In genomic region chr6:144731251-144731970, GRCm38 (mm10) we compare ENCODE assay signal across 34 mouse cellular contexts. TPM values are rescaled to one million over a fixed set of nuclear protein-coding genes. Genes with fewer than 3 reads are reported as not detected.
DNase-seq lines count a peak whose midpoint lies in the region; ATAC-seq lines count a peak whose summit lies in the region.
"Had no signal": no experiment of that assay in that cellular context is flagged by ENCODE, and none has a peak within 500 bp of the region (broad histone marks: within the 10 kb centered on the region; RNA-seq: fewer than 3 reads in every experiment).

No protein-coding gene starts in this region.

- no peak overlapping the region for H3K27ac ChIP-seq in forebrain, embryonic 11.5 days (ENCODE audit: low read depth, low read length)
- no peak overlapping the region for H3K27ac ChIP-seq in forebrain, embryonic 13.5 days
- no peak overlapping the region for H3K27ac ChIP-seq in heart, embryonic 10.5 days
- H3K27ac ChIP-seq in kidney, embryonic 15.5 days = no peak overlapping the region
- H3K27ac ChIP-seq: embryonic facial prominence, embryonic 13.5 days; heart, adult 2 months; intestine, embryonic 15.5 days; kidney, postnatal 0 days; liver, embryonic 12.5 days; neural tube, embryonic 12.5 days; stomach, postnatal 0 days had no signal

- H3K9ac ChIP-seq in forebrain, embryonic 11.5 days (ENCODE audit: low read length) = no peak overlapping the region
- no peak overlapping the region for H3K9ac ChIP-seq in forebrain, embryonic 13.5 days
- H3K9ac ChIP-seq in kidney, embryonic 15.5 days = no peak overlapping the region
- H3K9ac ChIP-seq: embryonic facial prominence, embryonic 13.5 days; intestine, embryonic 15.5 days; liver, embryonic 12.5 days; neural tube, embryonic 12.5 days had no signal

- H3K9me3 ChIP-seq in forebrain, embryonic 11.5 days (ENCODE audit: control insufficient read depth, low read length) = no peaks in the 10 kb centered on the region
- H3K9me3 ChIP-seq in forebrain, embryonic 13.5 days (replicated peaks) = no peaks in the 10 kb centered on the region
- H3K9me3 ChIP-seq in heart, embryonic 10.5 days = no peaks in the 10 kb centered on the region
- no peaks in the 10 kb centered on the region for H3K9me3 ChIP-seq in kidney, embryonic 15.5 days (replicated peaks)
- H3K9me3 ChIP-seq: embryonic facial prominence, embryonic 13.5 days; intestine, embryonic 15.5 days; liver, embryonic 12.5 days; neural tube, embryonic 12.5 days had no signal

- no peaks in the 10 kb centered on the region for H3K36me3 ChIP-seq in forebrain, embryonic 11.5 days (ENCODE audit: control insufficient read depth, insufficient read depth, low read length)
- no peaks in the 10 kb centered on the region for H3K36me3 ChIP-seq in forebrain, embryonic 13.5 days (ENCODE audit: poor library complexity, severe bottlenecking)
- H3K36me3 ChIP-seq in heart, embryonic 10.5 days = no peaks in the 10 kb centered on the region
- no peaks in the 10 kb centered on the region for H3K36me3 ChIP-seq in kidney, embryonic 15.5 days
- H3K36me3 ChIP-seq: embryonic facial prominence, embryonic 13.5 days; intestine, embryonic 15.5 days; liver, embryonic 12.5 days; neural tube, embryonic 12.5 days had no signal

- peak; percentile 6 for DNase-seq in forebrain, embryonic 11.5 days (ENCODE audit: low spot score)
- DNase-seq in heart, embryonic 10.5 days (ENCODE audit: low spot score) = peak; percentile 58
- DNase-seq in heart, adult 8-10 months (ENCODE audit: low spot score) = no peak
- DNase-seq: adrenal gland, adult 2 months; cerebellum, adult 8-10 months; cerebellum, postnatal 25 days; gastrocnemius, postnatal 14 days; heart, adult 2 months; heart, postnatal 14 days; kidney, adult 2 months; kidney, postnatal 4 days; layer of hippocampus, postnatal 36 days; left cerebral cortex, postnatal 4 days; lung, adult 18-20 months; lung, postnatal 4 days; right cerebral cortex, adult 18-20 months; spleen, adult 18-20 months; thymus, adult 18-20 months; thymus, postnatal 25 days had no signal

- no peak overlapping the region for H3K4me3 ChIP-seq in forebrain, embryonic 11.5 days (ENCODE audit: low read depth, low read length)
- no peak overlapping the region for H3K4me3 ChIP-seq in forebrain, embryonic 13.5 days
- H3K4me3 ChIP-seq in heart, embryonic 10.5 days = no peak overlapping the region
- no peak overlapping the region for H3K4me3 ChIP-seq in kidney, embryonic 15.5 days (replicated peaks)
- H3K4me3 ChIP-seq: embryonic facial prominence, embryonic 13.5 days; heart, adult 2 months; intestine, embryonic 15.5 days; liver, embryonic 12.5 days; myocyte; neural tube, embryonic 12.5 days had no signal

- H3K27me3 ChIP-seq in forebrain, embryonic 11.5 days (ENCODE audit: control insufficient read depth, insufficient read depth, low read length) = no peaks in the 10 kb centered on the region
- H3K27me3 ChIP-seq in forebrain, embryonic 13.5 days = no peaks in the 10 kb centered on the region
- no peaks in the 10 kb centered on the region for H3K27me3 ChIP-seq in heart, embryonic 10.5 days (ENCODE audit: insufficient read depth, poor library complexity, severe bottlenecking)
- H3K27me3 ChIP-seq in kidney, embryonic 15.5 days = no peaks in the 10 kb centered on the region
- H3K27me3 ChIP-seq: intestine, embryonic 15.5 days; liver, embryonic 12.5 days; neural tube, embryonic 12.5 days had no signal

- no peak overlapping the region for H3K4me2 ChIP-seq in forebrain, embryonic 11.5 days (ENCODE audit: low read depth, low read length, severe bottlenecking)
- H3K4me2 ChIP-seq in forebrain, embryonic 13.5 days = no peak overlapping the region
- no peak overlapping the region for H3K4me2 ChIP-seq in kidney, embryonic 15.5 days
- H3K4me2 ChIP-seq: embryonic facial prominence, embryonic 13.5 days; intestine, embryonic 15.5 days; liver, embryonic 12.5 days; neural tube, embryonic 12.5 days had no signal

- no peak for ATAC-seq in forebrain, embryonic 11.5 days (replicated peaks; ENCODE audit: low FRiP score)
- ATAC-seq in forebrain, embryonic 13.5 days = no peak
- peak; percentile 94 for ATAC-seq in granulocyte monocyte progenitor cell, adult 5-6 weeks (replicated peaks; ENCODE audit: poor library complexity, severe bottlenecking)
- ATAC-seq in CD4-positive, CD25-positive, alpha-beta regulatory T cell, adult 4 months = no peak
- no peak for ATAC-seq in frontal cortex, adult (ENCODE audit: low TSS enrichment)
- ATAC-seq in kidney, embryonic 15.5 days (replicated peaks; ENCODE audit: low FRiP score) = no peak
- ATAC-seq: hindbrain, embryonic 16.5 days; intestine, embryonic 15.5 days; liver, embryonic 12.5 days; lung, postnatal 0 days; midbrain, embryonic 16.5 days had no signal

- H3K4me1 ChIP-seq in forebrain, embryonic 11.5 days (replicated peaks; ENCODE audit: control insufficient read depth, insufficient read depth, low read length) = no peaks in the 10 kb centered on the region
- H3K4me1 ChIP-seq in forebrain, embryonic 13.5 days = 0 out of 2 replicates have a peak, but pooled peaks cover 4% of the 10 kb centered on the region
- H3K4me1 ChIP-seq in heart, embryonic 10.5 days = no peaks in the 10 kb centered on the region
- H3K4me1 ChIP-seq in kidney, embryonic 15.5 days = no peaks in the 10 kb centered on the region
- H3K4me1 ChIP-seq: embryonic facial prominence, embryonic 13.5 days; intestine, embryonic 15.5 days; liver, embryonic 12.5 days; neural tube, embryonic 12.5 days had no signal

- WGBS in forebrain, embryonic 11.5 days = 91% methylated on average over 10 of the region's 10 CpGs
- WGBS in forebrain, embryonic 13.5 days = 92% methylated on average over 10 of the region's 10 CpGs
- WGBS in heart, embryonic 10.5 days = 88% methylated on average over 10 of the region's 10 CpGs
- WGBS in kidney, embryonic 15.5 days = 77% methylated on average over 10 of the region's 10 CpGs

RNA-seq across cellular contexts. Expression of gene Sox5, which starts 50.4 kb away (rescaled TPM):
- 61.5 and 65.1 TPM in 2 replicates for polyA plus RNA-seq in forebrain, embryonic 11.5 days (2014; fragmentation: Nextera tagmentation; extraction: Ambion mirVana)
- polyA plus RNA-seq in forebrain, embryonic 13.5 days (2015; fragmentation: Nextera tagmentation; extraction: Ambion mirVana) = 152 and 198 TPM in 2 replicates
- 13.6 and 17.1 TPM in 2 replicates for polyA plus RNA-seq in heart, embryonic 10.5 days (2016; fragmentation: Nextera tagmentation; extraction: Ambion mirVana)
- 1 to 10 TPM; 1.1 to 3.1 (median 2.2) TPM for total RNA-seq in heart, adult 8-10 months (2022)
- total RNA-seq in granulocyte monocyte progenitor cell, adult 5-6 weeks (2014; fragmentation: Nextera tagmentation) = not detected in 2 replicates
- 0.04 TPM in 1 of 2 replicates, not detected in the other for total RNA-seq in granulocyte monocyte progenitor cell, adult 5-6 weeks (2017)
- polyA plus RNA-seq in CD4-positive, CD25-positive, alpha-beta regulatory T cell, adult 4 months (2017; shearing (Covaris generic)) = under 1 TPM; 0.07 to 0.08 TPM
- polyA plus RNA-seq in kidney, embryonic 15.5 days (2015; fragmentation: Nextera tagmentation; extraction: Ambion mirVana) = 14.1 and 14.3 TPM in 2 replicates

Comparison
In these comparisons a context has a peak if more than half of its experiments do, and no peak if none do; other contexts are left out.
1. RNA of gene Sox5, which starts 50.4 kb away (polyA plus RNA-seq): 152 to 198 TPM in forebrain, embryonic 13.5 days, 61.5 to 65.1 TPM in forebrain, embryonic 11.5 days, 13.6 to 17.1 TPM in heart, embryonic 10.5 days and 14.1 to 14.3 TPM in kidney, embryonic 15.5 days; 0.07 to 0.08 TPM in CD4-positive, CD25-positive, alpha-beta regulatory T cell, adult 4 months; every median in the first group is over 10 times any median in the second.